Mouse (Mus musculus) hematopoietic stem cell, adult 5-6 weeks (primary cell): ENCODE results near the gene Ctsk. TPM values are rescaled to one million over a fixed set of nuclear protein-coding genes. Genes with fewer than 3 reads are reported as not detected.

ENCODE experiments used
- ATAC-seq, 2 experiments: fragments of 125-278 bp in 1 of 2; replicated peaks in 1 of 2; 2 replicates each; pipeline ENCODE4 v1.8.0; 2016 to 2017; ENCODE audit warnings: inconsistent platforms in 2 of 2, mild to moderate bottlenecking in 2 of 2, moderate number of reproducible peaks in 2 of 2, low read depth in 1 of 2, moderate TSS enrichment in 1 of 2; ENCODE audit not compliant: low FRiP score in 2 of 2, poor library complexity in 2 of 2, severe bottlenecking in 2 of 2, insufficient read depth in 1 of 2, low TSS enrichment in 1 of 2
- total RNA-seq: library from RNA; stranded (forward); fragments of 172-1452, 232-1000 nt; gene quantifications from 2 replicates; pipeline ENCODE4 v1.2.3, GENCODE M21; 2017

Ctsk gene
- total RNA-seq = not detected in 2 replicates

DNA sequence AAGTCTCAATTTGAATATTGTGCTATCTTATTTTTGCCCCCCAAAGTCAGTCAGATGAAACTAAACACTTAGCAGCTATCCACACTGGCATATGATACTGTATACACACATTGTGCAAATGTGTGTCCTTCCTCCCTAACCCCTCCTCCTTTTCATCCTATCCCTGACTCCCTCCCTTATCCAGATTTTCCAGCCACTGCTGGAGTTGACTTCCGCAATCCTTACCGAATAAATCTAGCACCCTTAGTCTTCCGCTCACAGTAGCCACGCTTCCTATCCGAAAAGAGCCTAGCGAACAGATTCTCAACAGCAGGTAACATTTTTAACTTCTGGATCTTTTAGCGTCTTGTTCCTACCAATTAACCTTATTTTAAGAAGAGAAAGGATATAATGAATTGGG is at the start of gene Ctsk:
TSS of gene Ctsk (plus strand) at position 233 of the 400 bp plus-strand sequence.
- no peak for ATAC-seq

DNA sequence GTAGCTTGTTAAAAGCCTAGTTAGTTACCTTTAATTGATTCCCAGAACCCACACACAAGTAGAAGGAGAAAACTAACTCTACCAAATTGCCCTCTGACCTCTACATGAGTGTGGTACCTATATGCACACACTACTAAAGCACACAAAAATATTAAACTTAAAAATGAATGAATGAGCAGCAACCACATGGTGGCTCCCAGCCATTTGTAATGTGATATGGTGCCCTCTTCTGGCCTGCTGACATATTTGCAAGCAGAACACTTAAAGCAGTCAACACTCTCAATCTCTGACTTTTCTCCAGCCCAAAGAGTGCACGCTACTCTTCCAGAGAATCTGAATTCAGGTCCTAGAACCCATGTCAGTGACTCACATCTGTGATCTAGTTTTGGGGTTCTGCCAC is 48.6 kb upstream of the Ctsk start:
- peak; percentile 62 to 77 for ATAC-seq

DNA sequence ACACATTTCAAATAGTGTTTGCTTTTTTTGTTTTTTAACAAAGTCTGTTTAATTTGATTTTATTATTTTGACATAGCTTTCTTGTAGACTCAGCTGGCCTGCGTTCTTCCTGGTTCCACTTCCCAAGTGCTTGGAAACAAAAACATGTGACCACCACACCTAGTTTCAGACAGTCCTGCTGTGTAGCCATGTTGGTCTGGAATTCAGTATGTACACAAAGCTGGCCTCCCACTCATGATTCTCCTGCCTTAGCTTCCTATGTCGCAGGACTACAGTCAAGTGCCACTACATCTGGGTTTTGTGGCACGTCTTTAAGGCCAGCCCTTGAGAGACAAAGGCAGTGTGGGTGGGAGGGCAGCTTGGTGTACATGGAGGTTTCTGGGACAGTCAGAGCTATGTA is 48.1 kb upstream of the Ctsk start:
- no peak for ATAC-seq

DNA sequence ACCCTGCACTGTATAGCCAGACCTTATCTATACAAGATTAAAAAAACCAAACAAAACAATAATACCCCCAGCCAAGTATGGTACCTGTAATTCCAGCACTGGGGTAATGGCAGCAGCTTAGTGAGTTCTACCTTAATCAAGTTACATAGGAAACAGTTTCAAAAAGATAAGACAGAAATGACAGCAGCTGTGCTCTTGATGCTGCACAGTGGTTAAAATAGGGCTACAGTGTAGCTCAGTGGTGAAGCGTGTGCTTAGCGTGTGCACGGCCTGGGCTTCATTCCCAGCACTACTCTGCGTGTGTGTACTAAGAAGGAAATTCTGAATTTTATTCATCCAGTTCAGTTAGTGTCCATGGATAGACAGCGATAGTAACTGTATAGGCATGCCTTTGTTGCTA is 42.7 kb upstream of the Ctsk start:
- ATAC-seq = no peak

DNA sequence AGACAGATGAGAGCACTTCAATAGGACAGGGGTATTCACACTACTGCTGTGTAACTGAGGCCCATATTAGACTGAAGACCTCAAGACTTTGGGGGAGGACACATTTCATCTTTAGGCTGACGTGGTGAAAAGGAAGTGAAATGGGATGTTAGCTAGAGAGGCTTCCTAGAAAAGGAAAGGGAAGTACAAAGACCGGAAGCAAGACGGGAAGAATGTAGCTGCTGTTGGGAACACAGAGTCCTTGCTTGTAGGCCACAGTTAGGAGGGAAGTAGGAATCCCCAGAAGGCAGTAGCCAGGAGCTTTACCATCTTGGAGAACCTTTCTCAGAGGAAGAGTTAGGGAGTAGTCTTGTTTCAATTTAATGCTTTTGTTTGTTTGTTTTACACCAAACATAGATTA is 41.3 kb upstream of the Ctsk start:
- ATAC-seq = no peak

DNA sequence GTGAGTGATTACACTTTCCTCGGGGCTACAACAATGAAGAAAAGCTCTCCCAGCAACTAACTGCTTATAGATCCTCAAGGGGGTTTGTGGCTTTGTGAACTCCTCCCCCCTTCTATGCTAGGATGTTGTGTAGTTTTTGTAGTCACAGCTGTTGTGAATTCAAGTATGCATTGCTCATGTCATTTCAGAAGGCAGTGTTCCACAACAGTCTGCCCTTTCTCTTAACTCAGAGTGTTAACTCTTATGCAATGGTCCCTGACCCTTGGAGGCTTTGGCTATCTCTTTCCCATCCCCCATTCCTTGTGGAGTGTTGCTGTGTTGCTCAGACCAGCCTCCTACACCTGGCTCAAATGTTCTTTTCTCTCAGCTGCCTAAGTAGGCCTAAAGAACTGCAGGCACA is 39.7 kb upstream of the Ctsk start:
- no peak for ATAC-seq

DNA sequence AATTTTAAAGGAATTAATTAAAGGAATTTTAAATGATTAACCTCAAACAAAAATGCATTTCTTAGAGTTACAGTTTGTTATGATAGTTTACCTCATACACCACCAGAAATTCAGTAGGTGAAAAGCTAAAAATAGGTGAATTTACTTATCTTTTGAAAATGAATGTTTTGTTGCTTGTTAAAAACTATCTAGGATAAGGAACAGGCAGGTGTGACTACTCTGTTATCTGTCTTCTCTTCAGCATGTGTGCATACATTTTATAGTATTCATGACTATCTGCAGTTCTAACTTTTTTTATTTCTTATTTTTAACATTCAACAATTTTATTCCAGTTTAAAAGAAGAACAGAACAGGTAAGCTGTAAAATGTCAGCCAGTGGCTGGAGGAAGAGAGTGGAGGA is 35.2 kb upstream of the Ctsk start:
- ATAC-seq = no peak

DNA sequence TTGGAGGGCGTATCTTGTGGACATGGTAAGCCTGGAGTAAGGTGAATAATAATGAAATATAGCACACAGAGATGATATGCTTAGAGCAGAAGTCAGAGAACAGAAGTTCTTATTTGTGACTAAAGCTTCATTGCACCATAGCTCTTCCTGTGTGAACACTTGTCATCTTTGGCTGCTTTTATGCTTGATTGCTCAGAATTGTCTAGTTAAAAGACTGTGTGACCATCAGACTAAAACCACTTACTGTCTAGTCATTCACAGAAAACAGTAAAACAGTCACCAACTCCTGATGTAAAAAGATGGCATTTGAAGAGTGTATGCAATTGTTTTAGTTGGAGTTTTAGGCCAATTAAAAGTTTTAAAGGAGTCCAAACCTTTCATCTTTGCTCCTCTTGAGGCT is 20.1 kb upstream of the Ctsk start:
- ATAC-seq = no peak

DNA sequence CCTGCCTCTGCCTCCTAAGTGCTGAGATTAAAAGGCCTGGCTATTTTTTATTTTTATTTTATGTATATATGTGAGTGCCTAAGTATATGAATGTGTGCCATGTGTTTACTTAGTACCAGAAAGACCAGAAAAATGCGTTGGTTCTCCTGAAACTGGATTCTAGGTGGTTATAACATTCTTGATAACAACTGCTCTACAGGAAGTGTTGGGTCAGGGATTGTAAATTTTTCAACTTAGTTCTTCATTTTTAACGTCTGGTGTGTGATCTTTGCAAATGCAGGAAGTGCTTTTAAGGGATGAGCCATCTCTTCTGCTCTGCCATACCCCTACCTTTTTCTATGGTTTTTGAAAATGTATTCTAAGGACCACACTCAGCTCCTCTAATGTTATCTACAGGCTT is 12.6 kb upstream of the Ctsk start:
- ATAC-seq = no peak

DNA sequence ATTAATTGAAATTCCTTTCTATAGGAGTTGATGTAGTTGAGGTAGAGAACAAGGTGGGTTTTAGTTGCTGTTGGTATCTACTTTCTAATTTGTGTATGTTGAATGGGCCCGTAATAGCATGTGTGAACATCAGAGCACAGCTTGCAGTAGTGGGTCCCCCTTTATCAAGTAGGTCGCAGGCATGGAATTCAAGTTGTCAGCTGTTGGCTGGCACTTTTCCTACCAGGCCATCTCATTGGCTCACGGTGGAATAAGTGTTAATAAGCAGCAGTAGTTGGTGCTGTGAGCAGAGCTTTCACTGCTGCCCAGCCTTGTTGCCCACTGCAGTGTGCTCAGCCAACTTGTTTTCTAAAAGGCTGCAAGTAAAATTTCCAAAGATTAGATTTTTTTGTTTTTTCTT is 10.4 kb upstream of the Ctsk start:
- no peak for ATAC-seq

DNA sequence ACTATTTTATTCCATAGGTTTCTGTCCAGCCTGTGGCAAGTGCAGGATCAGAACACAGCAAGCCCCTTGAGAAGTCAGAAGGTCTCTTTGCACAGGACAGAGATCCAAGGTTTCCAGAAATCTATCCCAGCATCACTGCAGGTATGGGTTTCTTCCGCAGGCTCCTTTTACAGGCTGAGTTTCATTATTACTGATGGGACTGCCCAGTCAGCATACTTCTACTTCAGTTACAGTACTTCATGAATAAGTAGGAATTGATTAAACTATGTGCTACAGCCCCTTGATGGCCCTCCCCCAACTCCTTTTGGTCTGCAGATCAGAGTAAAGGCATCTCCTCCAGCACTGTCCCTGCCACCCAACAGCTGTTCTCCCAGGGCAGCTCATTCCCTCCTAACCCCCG is 8.8 kb upstream of the Ctsk start:
- no peak for ATAC-seq

DNA sequence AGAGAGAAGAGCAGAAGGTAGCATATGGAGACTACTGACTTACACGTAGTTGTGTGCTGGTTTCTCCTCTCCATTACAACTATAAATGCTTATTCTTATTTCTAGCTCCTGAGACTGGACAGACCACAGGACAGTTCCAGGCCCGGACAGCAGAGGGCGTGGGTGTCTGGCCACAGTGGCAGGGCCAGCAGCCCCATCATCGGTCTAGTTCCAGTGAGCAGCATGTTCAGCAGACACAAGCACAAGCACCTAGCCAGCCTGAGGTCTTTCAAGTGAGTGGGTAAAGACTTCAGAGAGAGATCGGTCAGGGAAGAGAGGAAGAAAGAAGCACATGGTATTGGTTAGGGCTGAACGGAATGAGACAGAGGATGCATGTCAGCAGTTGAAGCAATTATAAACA is 4.7 kb upstream of the Ctsk start:
- ATAC-seq = peak; percentile 79 to 83

DNA sequence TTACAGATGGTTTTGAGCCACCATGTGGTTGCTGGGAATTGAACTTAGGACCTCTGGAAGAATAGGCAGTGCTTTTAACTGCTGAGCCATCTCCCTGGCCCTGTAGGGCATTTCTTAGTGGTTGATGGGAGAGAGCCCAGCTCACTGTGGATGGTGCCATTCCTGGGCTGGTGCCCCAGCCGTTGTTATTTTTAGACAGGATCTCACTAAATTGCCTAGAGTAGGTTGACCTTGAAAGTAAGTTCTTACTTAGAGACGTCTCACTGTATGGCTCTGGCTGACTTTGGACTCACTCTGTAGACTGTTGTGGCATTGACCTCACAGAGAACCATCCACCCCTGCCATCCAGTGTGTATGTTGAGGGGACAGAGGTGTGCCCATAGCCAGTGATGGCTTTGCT is 827 bp upstream of the Ctsk start:
- no peak for ATAC-seq

DNA sequence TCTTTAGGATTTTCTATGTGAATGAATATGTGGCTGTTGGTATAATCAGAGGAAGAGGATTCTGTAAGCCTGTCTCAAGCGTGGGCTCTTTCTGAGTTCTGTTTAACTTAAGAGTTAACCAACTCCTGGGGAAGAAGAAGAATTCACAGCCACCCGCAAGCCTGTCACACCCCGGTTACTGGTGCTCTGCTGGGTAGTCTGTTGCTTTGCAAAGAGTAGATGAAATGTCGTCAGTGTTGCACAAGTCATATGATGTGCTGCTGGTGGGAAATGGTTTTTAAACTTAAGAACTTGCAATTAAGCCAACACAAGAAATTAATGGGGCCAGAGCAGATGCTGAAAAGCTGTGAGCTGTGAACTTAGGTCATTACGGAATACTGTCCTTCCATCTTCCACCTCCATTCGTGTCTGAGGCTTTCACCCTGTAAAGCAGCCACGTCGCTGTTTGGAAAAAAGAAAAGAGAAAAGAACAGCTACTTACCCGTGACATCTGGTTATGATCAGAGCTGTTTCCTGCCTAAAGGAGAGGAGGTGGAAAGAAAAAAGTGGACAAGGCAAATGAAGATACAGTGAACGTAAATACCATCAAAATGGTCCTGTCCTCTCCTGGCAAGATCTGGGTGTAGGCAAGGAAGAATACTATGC is 562 bp downstream of the Ctsk start:
- ATAC-seq = no peak

DNA sequence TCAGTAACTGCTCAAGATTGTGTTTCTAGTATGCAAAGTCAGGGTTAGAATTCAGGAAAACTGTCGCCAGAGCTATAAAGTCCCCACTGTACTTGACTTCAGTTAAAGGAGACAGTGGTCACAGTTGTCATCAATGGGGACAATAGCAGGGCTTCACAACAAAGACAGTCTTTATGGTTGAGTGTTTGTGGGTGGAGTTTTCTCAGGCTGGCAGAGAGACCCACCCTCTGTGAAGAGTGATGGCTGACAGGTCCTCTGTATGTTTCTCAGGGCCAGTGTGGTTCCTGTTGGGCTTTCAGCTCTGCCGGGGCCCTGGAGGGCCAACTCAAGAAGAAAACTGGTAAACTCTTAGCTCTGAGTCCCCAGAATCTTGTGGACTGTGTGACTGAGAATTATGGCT is 3.3 kb downstream of the Ctsk start:
- ATAC-seq = no peak

DNA sequence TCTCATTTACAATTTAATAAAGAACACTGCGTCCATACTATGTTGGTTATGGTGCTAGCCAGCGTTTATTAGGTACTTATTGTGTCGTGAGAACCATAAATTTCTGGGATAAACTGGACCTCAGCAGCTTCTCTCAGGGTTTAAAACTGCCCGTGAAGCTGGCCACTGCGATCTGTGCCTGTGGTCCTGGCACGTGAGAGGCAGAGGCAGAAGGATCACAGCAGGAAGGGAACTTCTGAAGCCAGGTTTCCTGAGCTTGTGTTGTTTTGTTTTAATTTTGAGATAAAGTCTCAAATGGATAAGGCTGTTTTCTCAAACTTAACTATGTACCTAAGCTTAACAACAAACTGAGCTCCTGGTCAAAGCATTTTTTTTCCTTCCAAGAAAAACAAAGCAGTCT is 10.3 kb downstream of the Ctsk start:
- ATAC-seq = no peak

DNA sequence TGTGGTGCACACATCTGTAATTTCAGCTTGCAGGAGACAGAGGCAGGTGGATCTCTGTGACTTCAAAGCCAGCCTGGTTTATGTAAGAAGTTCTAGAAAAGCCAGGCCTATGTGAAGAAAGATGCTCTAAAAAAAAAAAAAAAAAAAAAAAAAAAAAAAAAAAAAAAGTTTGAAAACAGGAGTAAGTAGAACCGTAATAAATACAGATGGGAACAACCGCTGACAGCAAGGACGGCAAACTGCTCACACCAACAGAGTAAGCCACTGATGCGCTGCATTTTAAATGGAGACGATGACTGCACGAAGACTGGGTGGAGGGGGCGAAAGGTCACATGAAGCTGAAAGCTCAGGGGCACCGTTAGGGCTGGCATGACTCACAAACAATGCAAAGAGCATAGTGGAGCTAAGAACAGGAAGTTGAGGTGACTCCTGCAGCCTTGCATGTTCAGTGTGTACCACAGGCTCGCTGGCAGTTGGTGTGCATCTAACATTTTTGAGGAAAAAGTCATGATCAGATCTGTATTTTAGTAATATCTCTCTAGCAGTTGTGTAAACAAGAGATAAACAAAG is 12.6 kb downstream of the Ctsk start:
- peak; percentile 80 to 96 for ATAC-seq

DNA sequence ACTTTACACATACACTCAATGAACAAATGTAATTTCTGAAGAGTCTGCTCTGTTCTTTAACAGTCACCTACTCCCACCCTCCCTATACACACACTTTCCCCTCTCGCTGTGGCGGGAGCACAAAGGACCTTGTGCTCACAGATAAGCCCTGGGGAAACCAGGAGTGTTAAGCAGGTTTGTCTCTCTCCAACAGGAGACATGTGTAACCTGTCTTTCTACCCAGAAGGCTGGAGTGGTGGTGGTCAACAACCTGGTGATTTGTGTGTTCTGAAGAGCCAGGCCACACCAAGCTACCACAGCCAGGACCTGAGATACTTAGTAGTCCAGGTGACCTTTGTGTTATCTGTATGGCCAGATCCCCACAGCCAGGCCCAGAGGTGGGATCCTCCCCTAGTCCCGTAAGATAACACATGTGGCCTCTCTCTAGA is 17.6 kb downstream of the Ctsk start:
- no peak for ATAC-seq

DNA sequence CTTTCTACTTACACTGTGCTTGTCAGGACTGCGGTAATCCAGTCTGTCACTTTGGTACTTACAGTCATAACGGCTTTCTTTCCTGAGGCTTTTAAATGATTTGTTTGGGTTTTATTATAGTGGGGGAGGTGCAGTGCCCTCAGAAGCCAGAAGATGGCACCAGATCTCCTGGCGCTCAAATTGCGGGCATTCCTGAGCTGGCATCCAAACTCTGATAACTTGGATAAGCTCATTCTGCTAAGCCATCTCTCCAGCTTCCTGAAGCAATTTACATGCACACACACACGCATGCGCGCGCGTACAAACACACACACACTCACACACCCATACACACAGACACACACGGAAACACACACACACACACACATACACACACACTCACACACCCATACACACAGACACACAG is 18.4 kb downstream of the Ctsk start:
- peak; percentile 69 to 75 for ATAC-seq
